Mouse (Mus musculus): ENCODE measurements around the gene Gm28042.

GRCm38 (mm10) chr2:120058818-120059217 lies 31.5 kb downstream of the Gm28042 start:
- TF ChIP-seq CTCF (IDR thresholded peaks at IDR 0.05) (no peak), EP300 (IDR thresholded peaks at IDR 0.05) (no peak)

Measured in lung, postnatal 0 days (tissue).